Mouse (Mus musculus): ENCODE results near the gene Crisp4. TPM values are rescaled to one million over a fixed set of nuclear protein-coding genes. Genes with fewer than 3 reads are reported as not detected.

The Crisp4 gene
- polyA plus RNA-seq, 1 experiment from 2014 or later = not detected

DNA sequence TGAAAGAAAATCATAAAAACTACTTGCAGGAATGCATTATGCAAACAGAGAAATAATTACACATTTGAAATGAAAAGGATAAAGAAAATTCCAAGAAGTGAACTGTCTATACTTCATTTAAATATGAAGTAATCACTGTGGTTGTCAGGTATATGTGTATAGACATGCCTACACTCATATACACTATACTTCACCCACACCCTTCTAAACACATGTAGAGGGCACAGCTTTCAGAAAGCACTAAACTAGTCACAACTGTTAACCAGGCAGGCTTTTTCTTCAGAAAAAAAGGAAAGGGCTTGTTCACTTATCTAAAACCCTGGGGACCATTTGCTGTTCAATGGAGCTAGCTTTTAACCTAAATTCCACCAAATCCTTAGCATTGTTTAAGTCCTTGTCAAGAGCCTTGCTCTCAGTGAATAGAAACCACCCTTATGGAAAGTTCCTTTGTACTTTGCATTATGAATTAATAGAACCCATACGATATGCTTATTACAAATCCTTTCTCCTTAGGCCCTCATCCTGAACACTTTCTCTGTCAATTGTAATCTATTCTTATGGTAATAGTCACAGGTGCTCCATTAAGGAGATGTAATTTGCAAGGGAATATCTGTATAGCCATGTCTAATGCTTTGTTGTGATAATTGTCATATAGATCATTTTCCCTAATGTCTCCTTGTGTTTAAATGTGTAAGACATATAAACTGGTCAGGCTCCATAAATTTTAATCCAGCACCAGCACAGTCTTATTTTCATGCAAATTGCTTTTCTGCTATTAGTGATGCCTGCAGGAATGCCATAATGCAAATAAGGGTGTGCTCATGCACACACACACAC is 40.5 kb downstream of the Crisp4 start:
- H3K4me1 ChIP-seq (replicated peaks) = no peaks in the 10 kb centered on the region
- H3K27ac ChIP-seq (replicated peaks) = no peak overlapping the region
- no peaks in the 10 kb centered on the region for H3K27me3 ChIP-seq
- 27% methylated on average over 1 of the region's 1 CpGs for WGBS
- no peaks in the 10 kb centered on the region for H3K9me3 ChIP-seq
- no peak overlapping the region for H3K9ac ChIP-seq
- no peak overlapping the region for H3K4me3 ChIP-seq
- H3K4me2 ChIP-seq = no peak overlapping the region
- no peaks in the 10 kb centered on the region for H3K36me3 ChIP-seq
- no peak for ATAC-seq (ENCODE audit: low FRiP score, low read depth)

Other genes starting within 250 kb of the Crisp4 start
- not detected in 2 replicates for gene Defb18, start 91.5 kb upstream of the Crisp4 start, polyA plus RNA-seq (2015; fragmentation: Nextera tagmentation; extraction: Ambion mirVana)
- gene Defb41, start 119.2 kb upstream of the Crisp4 start, polyA plus RNA-seq (2015; fragmentation: Nextera tagmentation; extraction: Ambion mirVana) = not detected in 2 replicates

Measured in hindbrain, embryonic 15.5 days (tissue).